In genomic region chr4:119077084-119077682, GRCm38 (mm10) we compare ENCODE assay signal across 8 mouse cellular contexts. TPM values are rescaled to one million over a fixed set of nuclear protein-coding genes. Genes with fewer than 3 reads are reported as not detected.
DNase-seq lines count a peak whose midpoint lies in the region; ATAC-seq lines count a peak whose summit lies in the region.

No protein-coding gene starts in this region.

- H3K4me3 ChIP-seq in embryonic facial prominence, embryonic 15.5 days (replicated peaks) = no peak overlapping the region
- H3K4me3 ChIP-seq in liver, embryonic 15.5 days (replicated peaks) = peak overlapping the region; percentile 26

- H3K27me3 ChIP-seq in embryonic facial prominence, embryonic 15.5 days = peaks cover 3% of the 10 kb centered on the region; the same call in 1 of the 2 replicates
- peaks cover 42% of the 10 kb centered on the region for H3K27me3 ChIP-seq in liver, embryonic 15.5 days

- intact Hi-C loops in left cerebral cortex, postnatal 4 days (cut with DNase I) = no loop called here
- intact Hi-C loops in left cerebral cortex, postnatal 36 days (cut with DNase I) = no loop called here

- peak overlapping the region; percentile 29 for H3K27ac ChIP-seq in embryonic facial prominence, embryonic 15.5 days (replicated peaks)
- peak overlapping the region; percentile 91 for H3K27ac ChIP-seq in liver, embryonic 15.5 days (replicated peaks)

- no peak overlapping the region for H3K9ac ChIP-seq in embryonic facial prominence, embryonic 15.5 days
- H3K9ac ChIP-seq in liver, embryonic 15.5 days = peak overlapping the region; percentile 55

- peak; percentile 89 for DNase-seq in left cerebral cortex, postnatal 4 days
- no peak for DNase-seq in left cerebral cortex, postnatal 36 days (ENCODE audit: low spot score in 2 of 2)
- DNase-seq in brain, embryonic 18.5 days (ENCODE audit: low read depth, low spot score) = peak; percentile 3
- DNase-seq in heart, postnatal 4 days = peak; percentile 66
- DNase-seq in thymus, adult 18-20 months = no peak
- DNase-seq in thymus, postnatal 4 days = no peak

- 54% methylated on average over 13 of the region's 13 CpGs for WGBS in embryonic facial prominence, embryonic 15.5 days
- WGBS in liver, embryonic 15.5 days (ENCODE audit: insufficient replicate concordance) = 12% methylated on average over 13 of the region's 13 CpGs

- ATAC-seq in embryonic facial prominence, embryonic 15.5 days (ENCODE audit: insufficient number of reproducible peaks, low FRiP score, low TSS enrichment, low read depth) = no peak
- ATAC-seq in liver, embryonic 15.5 days (ENCODE audit: insufficient read depth) = peak; percentile 98

- peaks cover 34% of the 10 kb centered on the region for H3K4me1 ChIP-seq in embryonic facial prominence, embryonic 15.5 days
- peaks cover 44% of the 10 kb centered on the region for H3K4me1 ChIP-seq in liver, embryonic 15.5 days (replicated peaks)

- no peaks in the 10 kb centered on the region for H3K36me3 ChIP-seq in embryonic facial prominence, embryonic 15.5 days
- H3K36me3 ChIP-seq in liver, embryonic 15.5 days (replicated peaks) = no peaks in the 10 kb centered on the region

- H3K4me2 ChIP-seq in embryonic facial prominence, embryonic 15.5 days (replicated peaks) = no peak overlapping the region
- peak overlapping the region; percentile 64 for H3K4me2 ChIP-seq in liver, embryonic 15.5 days

- H3K9me3 ChIP-seq in embryonic facial prominence, embryonic 15.5 days (replicated peaks) = no peaks in the 10 kb centered on the region
- no peaks in the 10 kb centered on the region for H3K9me3 ChIP-seq in liver, embryonic 15.5 days (replicated peaks)

RNA-seq across cellular contexts. Expression of gene Slc2a1, which starts 31.3 kb away (rescaled TPM):
- 10 to 100 TPM; 33.5 to 34.1 TPM for total RNA-seq in left cerebral cortex, postnatal 4 days (2021)
- total RNA-seq in left cerebral cortex, postnatal 36 days (2021) = 100 to 1,000 TPM; 107 to 126 TPM
- polyA plus RNA-seq in embryonic facial prominence, embryonic 15.5 days (2015; fragmentation: Nextera tagmentation; extraction: Ambion mirVana) = 141 and 160 TPM in 2 replicates
- 10 to 100 TPM; 15.2 to 16.2 TPM for total RNA-seq in heart, postnatal 4 days (2021)
- polyA plus RNA-seq in liver, embryonic 15.5 days (2015; fragmentation: Nextera tagmentation; extraction: Ambion mirVana) = 293 and 326 TPM in 2 replicates

Comparison
In these comparisons a context has a peak if more than half of its experiments do, and no peak if none do; other contexts are left out.
1. DNase-seq: peak in left cerebral cortex, postnatal 4 days (single experiment), brain, embryonic 18.5 days (single experiment) and heart, postnatal 4 days (single experiment); none in left cerebral cortex, postnatal 36 days (0 of 2), thymus, adult 18-20 months (0 of 2) and thymus, postnatal 4 days (single experiment).